Mouse (Mus musculus) intestine, embryonic 16.5 days (tissue): ENCODE measurements at regions not wholly inside any gene's neighbourhood (a gene's known extent, or its start where the extent isn't known, plus 50 kb on each side); places are given as distances from the start of the nearest gene placed in this dataset.

Experiments used
- ATAC-seq: fragments of 200-750 bp; cut with Nextera tagmentation; 2 replicates; pipeline ENCODE4 v1.8.0; 2017; ENCODE audit warnings: moderate TSS enrichment, moderate library complexity
- H3K27ac ChIP-seq: fragments of 300-500 bp; sonication (generic); 2 replicates; pipeline ENCODE4 v1.5.1; 2014; ENCODE audit warnings: mild to moderate bottlenecking, low read length
- H3K27me3 ChIP-seq: fragments of 300-500 bp; sonication (generic); replicated peaks from 2 replicates; pipeline ENCODE4 v1.6.1; 2014; ENCODE audit warnings: low read length, control low read depth, mixed read lengths; ENCODE audit not compliant: control insufficient read depth, insufficient read depth
- H3K36me3 ChIP-seq: fragments of 300-500 bp; sonication (generic); 2 replicates; pipeline ENCODE4 v1.6.1; 2014; ENCODE audit warnings: low read length, control low read depth; ENCODE audit not compliant: control insufficient read depth, insufficient read depth
- H3K4me1 ChIP-seq: fragments of 300-500 bp; sonication (generic); 2 replicates; pipeline ENCODE4 v1.6.1; 2014; ENCODE audit warnings: low read length, control low read depth, mixed read lengths; ENCODE audit not compliant: control insufficient read depth, insufficient read depth
- H3K4me2 ChIP-seq: fragments of 300-500 bp; sonication (generic); 2 replicates; pipeline ENCODE4 v1.6.1; 2014; ENCODE audit warnings: low read depth, low read length, control low read depth
- H3K4me3 ChIP-seq: fragments of 300-500 bp; sonication (generic); 2 replicates; pipeline ENCODE4 v1.5.1; 2014; ENCODE audit warnings: mild to moderate bottlenecking, low read length
- H3K9ac ChIP-seq: fragments of 300-500 bp; sonication (generic); 2 replicates; pipeline ENCODE4 v1.6.1; 2014; ENCODE audit warnings: low read depth, low read length
- H3K9me3 ChIP-seq: fragments of 300-500 bp; sonication (generic); 2 replicates; pipeline ENCODE4 v1.6.1; 2016; ENCODE audit warnings: low read length, control low read depth; ENCODE audit not compliant: control insufficient read depth
- WGBS: fragments of 180-500 bp; shearing (Covaris S2); extraction: QIAGEN DNeasy Blood & Tissue Kit; methylation state at CpG from one replicate; pipeline ENCODE4 v1.1.7; 2014; 5-methylcytosine and 5-hydroxymethylcytosine counted together

DNA sequence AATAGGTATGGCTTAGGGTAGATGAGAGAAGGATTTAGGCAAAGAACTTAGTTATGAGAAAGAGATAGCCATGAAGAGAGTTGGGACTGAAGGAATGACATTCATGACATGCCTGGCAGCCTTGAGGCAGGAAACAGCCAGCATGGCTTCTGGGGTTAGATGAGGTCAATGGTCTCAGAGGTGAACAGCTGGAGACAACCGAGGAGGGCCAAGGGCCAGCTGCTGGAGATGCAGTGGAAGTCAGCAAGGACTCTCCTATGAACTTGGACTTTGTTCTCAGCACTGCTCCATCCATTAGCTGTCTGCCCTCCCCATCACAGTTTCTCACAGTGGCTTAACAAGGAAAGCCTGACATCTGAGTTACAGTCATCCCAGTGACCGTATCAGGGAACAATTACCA lies 151.9 kb upstream of the Bmper start:
- Histone ChIP-seq H3K4me1 (no peaks in the 10 kb centered on the region), H3K27ac (no peak overlapping the region), H3K4me2 (no peak overlapping the region), H3K9ac (no peak overlapping the region), H3K4me3 (no peak overlapping the region), H3K9me3 (no peaks in the 10 kb centered on the region), H3K36me3 (no peaks in the 10 kb centered on the region), H3K27me3 (no peaks in the 10 kb centered on the region)
- WGBS = 61% methylated on average over 2 of the region's 2 CpGs
- no peak for ATAC-seq

- H3K4me3 ChIP-seq = no peak overlapping the region
- H3K9me3 ChIP-seq = no peaks in the 10 kb centered on the region
- no peak overlapping the region for H3K9ac ChIP-seq
- 76% methylated on average over 8 of the region's 8 CpGs for WGBS
- no peak for ATAC-seq
- no peak overlapping the region for H3K4me2 ChIP-seq
- H3K36me3 ChIP-seq = no peaks in the 10 kb centered on the region
- H3K27me3 ChIP-seq = no peaks in the 10 kb centered on the region
- H3K4me1 ChIP-seq = no peaks in the 10 kb centered on the region
- no peak overlapping the region for H3K27ac ChIP-seq
Observed at GRCm38 (mm10) chr9:23072741-23073140, 150.1 kb upstream of the Bmper start.

DNA sequence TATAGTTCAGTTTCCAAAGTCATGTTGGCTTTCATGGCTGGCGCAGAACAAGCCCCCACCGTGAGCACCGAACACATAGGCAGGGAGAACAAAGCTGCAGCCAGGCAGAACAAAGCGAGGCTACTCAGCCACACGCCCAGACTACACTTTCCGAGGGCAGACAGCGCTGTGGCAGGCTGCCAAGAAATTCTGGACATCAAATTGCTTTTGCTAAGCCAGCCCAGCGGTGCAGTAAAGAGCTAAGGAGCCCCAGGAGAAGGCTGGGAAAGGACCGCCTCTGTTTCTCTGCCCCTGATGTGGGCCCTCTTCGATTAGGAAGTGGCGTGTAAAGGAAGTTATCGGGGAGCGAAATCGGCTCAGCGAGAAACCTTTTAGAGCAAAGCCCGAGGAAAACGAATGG lies 139.3 kb upstream of the Bmper start:
- peaks cover 7% of the 10 kb centered on the region for H3K4me1 ChIP-seq
- no peaks in the 10 kb centered on the region for H3K36me3 ChIP-seq
- no peaks in the 10 kb centered on the region for H3K9me3 ChIP-seq
- peak overlapping the region; percentile 60 for H3K27ac ChIP-seq
- peak overlapping the region; percentile 48 for H3K4me2 ChIP-seq
- 12% methylated on average over 17 of the region's 17 CpGs for WGBS
- ATAC-seq = peak; percentile 92
- 0 out of 2 replicates have a peak overlapping the region, but pooled peaks have one; percentile 3 for H3K9ac ChIP-seq
- peak overlapping the region; percentile 25 for H3K4me3 ChIP-seq
- H3K27me3 ChIP-seq = no peaks in the 10 kb centered on the region

GRCm38 (mm10) chr9:23089339-23089738 lies 133.5 kb upstream of the Bmper start:
- Histone ChIP-seq H3K9ac (no peak overlapping the region), H3K9me3 (no peaks in the 10 kb centered on the region), H3K36me3 (no peaks in the 10 kb centered on the region), H3K4me2 (no peak overlapping the region), H3K27ac (no peak overlapping the region), H3K4me3 (no peak overlapping the region), H3K27me3 (no peaks in the 10 kb centered on the region), H3K4me1 (peaks cover 1% of the 10 kb centered on the region; the same call in 1 of the 2 replicates)
- ATAC-seq = no peak
- 77% methylated on average over 2 of the region's 2 CpGs for whole genome bisulfite sequencing

DNA sequence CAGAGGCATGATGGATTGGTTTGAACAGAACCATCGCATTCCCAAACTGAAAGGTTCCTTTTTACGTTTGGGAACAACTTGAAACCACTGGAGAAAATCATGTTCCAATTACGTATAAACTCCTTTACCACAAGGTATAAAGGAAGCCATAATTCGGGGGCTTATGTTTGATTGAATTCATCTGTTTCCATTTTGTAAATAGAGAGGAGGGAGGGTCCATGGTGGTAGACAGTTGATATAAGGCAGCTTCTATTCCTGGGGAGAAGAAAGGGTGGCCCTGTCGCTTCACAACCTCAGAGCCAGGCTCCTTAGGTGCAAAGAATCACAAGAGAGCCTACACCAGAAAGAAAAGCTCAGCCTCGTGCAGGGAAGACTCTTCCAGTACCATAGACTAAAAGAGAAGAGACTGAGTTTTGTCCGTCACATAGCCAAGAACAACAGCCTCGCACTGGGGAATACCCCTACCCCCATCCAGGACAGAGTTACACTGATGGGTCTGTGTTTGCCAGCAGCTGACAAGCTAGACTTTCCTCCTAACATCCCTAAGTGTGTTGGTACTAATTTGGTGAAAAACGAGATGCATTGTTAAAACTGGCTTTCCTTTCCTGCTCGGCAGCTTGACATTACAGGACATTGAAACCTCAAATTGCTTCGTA lies 125.6 kb upstream of the Bmper start:
- Histone ChIP-seq H3K36me3 (no peaks in the 10 kb centered on the region), H3K27ac (peak overlapping the region; percentile 13; the same call in 1 of the 2 replicates), H3K9ac (no peak overlapping the region), H3K27me3 (no peaks in the 10 kb centered on the region), H3K4me1 (no peaks in the 10 kb centered on the region), H3K4me2 (no peak overlapping the region), H3K9me3 (no peaks in the 10 kb centered on the region), H3K4me3 (no peak overlapping the region)
- WGBS = 50% methylated on average over 11 of the region's 11 CpGs
- ATAC-seq = peak; percentile 28; the same call in 1 of the 2 replicates

- Histone ChIP-seq H3K9ac (no peak overlapping the region), H3K4me3 (no peak overlapping the region), H3K27me3 (no peaks in the 10 kb centered on the region), H3K9me3 (no peaks in the 10 kb centered on the region), H3K36me3 (no peaks in the 10 kb centered on the region), H3K4me1 (no peaks in the 10 kb centered on the region), H3K27ac (no peak overlapping the region), H3K4me2 (no peak overlapping the region)
- ATAC-seq = no peak
Observed at GRCm38 (mm10) chr9:23101584-23101983, 121.3 kb upstream of the Bmper start.

- Histone ChIP-seq H3K27me3 (no peaks in the 10 kb centered on the region), H3K9me3 (no peaks in the 10 kb centered on the region), H3K36me3 (no peaks in the 10 kb centered on the region), H3K27ac (no peak overlapping the region), H3K4me1 (no peaks in the 10 kb centered on the region), H3K4me2 (no peak overlapping the region), H3K9ac (no peak overlapping the region), H3K4me3 (no peak overlapping the region)
- ATAC-seq = no peak
- 67% methylated on average over 9 of the region's 9 CpGs for WGBS
Observed at GRCm38 (mm10) chr9:23101990-23102796, 120.7 kb upstream of the Bmper start.

DNA sequence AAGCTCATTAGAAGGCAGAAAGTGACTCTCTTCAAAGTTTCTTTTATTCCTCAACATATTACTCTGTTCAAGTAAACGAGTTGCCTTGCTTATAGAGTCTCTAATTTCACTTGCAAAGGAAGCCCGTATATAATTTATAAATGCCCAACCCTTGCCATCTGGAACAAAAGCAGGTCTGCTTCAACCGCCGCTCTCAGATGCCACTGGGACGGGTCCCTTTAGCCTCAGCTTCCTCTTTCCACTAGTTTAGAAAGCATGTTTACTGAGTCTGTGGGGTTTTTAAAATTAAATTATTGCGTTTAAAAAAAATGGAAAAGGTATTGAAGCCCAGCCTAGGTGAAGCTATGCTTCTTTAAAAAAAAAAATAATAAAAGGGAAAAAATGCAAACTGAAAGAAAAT lies 111.4 kb upstream of the Bmper start:
- Histone ChIP-seq H3K27me3 (no peaks in the 10 kb centered on the region), H3K27ac (no peak overlapping the region), H3K9me3 (no peaks in the 10 kb centered on the region), H3K4me3 (no peak overlapping the region), H3K9ac (no peak overlapping the region), H3K4me1 (no peaks in the 10 kb centered on the region), H3K36me3 (no peaks in the 10 kb centered on the region), H3K4me2 (no peak overlapping the region)
- no peak for ATAC-seq
- WGBS = 81% methylated on average over 6 of the region's 6 CpGs

DNA sequence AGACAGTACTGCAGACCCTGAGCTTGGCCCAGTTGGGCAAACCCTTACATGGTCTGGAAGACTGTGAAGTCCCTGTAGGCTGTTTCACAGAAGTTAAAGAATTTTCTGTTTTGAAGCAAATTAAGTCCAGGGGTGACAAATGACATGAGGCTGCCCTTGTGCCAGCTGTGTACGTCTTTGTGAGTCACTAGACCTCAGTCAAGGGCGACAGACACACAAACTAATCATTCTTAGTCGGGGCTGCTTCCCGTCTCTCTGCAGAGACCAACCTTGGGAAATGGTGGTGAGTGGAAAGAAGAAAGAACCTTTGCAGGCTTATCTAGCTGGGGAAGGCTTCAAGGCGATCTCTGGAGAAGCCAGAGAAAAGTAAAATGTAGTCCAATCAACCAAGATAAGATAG lies 107.8 kb upstream of the Bmper start:
- Histone ChIP-seq H3K27me3 (no peaks in the 10 kb centered on the region), H3K36me3 (no peaks in the 10 kb centered on the region), H3K27ac (no peak overlapping the region), H3K4me3 (no peak overlapping the region), H3K4me2 (no peak overlapping the region), H3K4me1 (no peaks in the 10 kb centered on the region), H3K9ac (no peak overlapping the region), H3K9me3 (no peaks in the 10 kb centered on the region)
- WGBS = 64% methylated on average over 5 of the region's 5 CpGs
- ATAC-seq = no peak
